Mouse (Mus musculus) thymus, postnatal 36 days (tissue): Measurements from ENCODE around the gene Opcml.

ENCODE experiments used
- DNase-seq, 2 experiments: peaks; one replicate each; pipeline ENCODE4 v3.0.0; 2022; ENCODE audit warnings: mixed read lengths in 2 of 2

Opcml gene

GRCm38 (mm10) chr9:28013192-28013591 is 222.6 kb downstream of the Opcml start:
- DNase-seq: no peak

GRCm38 (mm10) chr9:28028156-28028555 is 237.6 kb downstream of the Opcml start:
- DNase-seq: no peak

GRCm38 (mm10) chr9:28028788-28029393 is 238.3 kb downstream of the Opcml start:
- DNase-seq: no peak

- DNase-seq: no peak
These were observed 258.6 kb downstream of the Opcml start for GRCm38 (mm10) chr9:28049157-28049556.

- no peak for DNase-seq
These were observed 266.7 kb downstream of the Opcml start for GRCm38 (mm10) chr9:28057171-28057845.

- no peak for DNase-seq
These were observed 274.6 kb downstream of the Opcml start for GRCm38 (mm10) chr9:28065126-28065525.

GRCm38 (mm10) chr9:28080694-28081093 is 290.1 kb downstream of the Opcml start:
- DNase-seq: no peak

- DNase-seq: no peak
These were observed 293.2 kb downstream of the Opcml start for GRCm38 (mm10) chr9:28083754-28084153.

GRCm38 (mm10) chr9:28084273-28084726 is 293.7 kb downstream of the Opcml start:
- no peak for DNase-seq

- DNase-seq: no peak
These were observed 300.8 kb downstream of the Opcml start for GRCm38 (mm10) chr9:28091395-28091794.

- no peak for DNase-seq
These were observed 304.1 kb downstream of the Opcml start for GRCm38 (mm10) chr9:28094722-28095121.

- DNase-seq: no peak
These were observed 305.6 kb downstream of the Opcml start for GRCm38 (mm10) chr9:28096204-28096603.

- DNase-seq: no peak
These were observed 311.4 kb downstream of the Opcml start for GRCm38 (mm10) chr9:28101981-28102380.

- DNase-seq: no peak
These were observed 331.3 kb downstream of the Opcml start for GRCm38 (mm10) chr9:28121858-28122257.

GRCm38 (mm10) chr9:28128735-28129134 is 338.2 kb downstream of the Opcml start:
- DNase-seq: no peak

- DNase-seq: no peak
These were observed 340.9 kb downstream of the Opcml start for GRCm38 (mm10) chr9:28131521-28131920.

GRCm38 (mm10) chr9:28136614-28137013 is 346.0 kb downstream of the Opcml start:
- DNase-seq: no peak

GRCm38 (mm10) chr9:28139957-28140597 is 349.5 kb downstream of the Opcml start:
- DNase-seq: no peak

- DNase-seq: no peak
These were observed 358.9 kb downstream of the Opcml start for GRCm38 (mm10) chr9:28149507-28149906.

GRCm38 (mm10) chr9:28153748-28154147 is 363.2 kb downstream of the Opcml start:
- DNase-seq: no peak

- DNase-seq: no peak
These were observed 366.5 kb downstream of the Opcml start for GRCm38 (mm10) chr9:28157092-28157491.

GRCm38 (mm10) chr9:28160953-28161352 is 370.4 kb downstream of the Opcml start:
- DNase-seq: no peak

- DNase-seq: no peak
These were observed 373.4 kb downstream of the Opcml start for GRCm38 (mm10) chr9:28163946-28164345.

- no peak for DNase-seq
These were observed 381.3 kb downstream of the Opcml start for GRCm38 (mm10) chr9:28171890-28172289.
